Mouse (Mus musculus): ENCODE data around the gene Mycbpap. TPM values are rescaled to one million over a fixed set of nuclear protein-coding genes. Genes with fewer than 3 reads are reported as not detected.

Gene Mycbpap
- total and polyA plus RNA-seq, 3 experiments, result 0.12 to 0.17 TPM; not detected in 1

GRCm38 (mm10) chr11:94500362-94500761, 21.2 kb downstream of the Mycbpap start:
- H3K27ac ChIP-seq (ENCODE audit: control insufficient read depth, low read depth, low read length), result no peak overlapping the region
- no peaks in the 10 kb centered on the region for H3K9me3 ChIP-seq (replicated peaks; ENCODE audit: insufficient read depth, low read length)
- no peaks in the 10 kb centered on the region for H3K36me3 ChIP-seq (ENCODE audit: control insufficient read depth in 1 of 2, insufficient read depth in 2 of 2, low read length in 2 of 2)
- TF ChIP-seq TBP (IDR thresholded peaks at IDR 0.05; ENCODE audit: low read depth, low read length), result no peak
- no peaks in the 10 kb centered on the region for H3K79me2 ChIP-seq (ENCODE audit: control insufficient read depth, insufficient read depth, low read length, poor library complexity)
- H3K4me3 ChIP-seq (ENCODE audit: control insufficient read depth in 1 of 2, insufficient read depth in 1 of 2, low read depth in 2 of 2, low read length in 2 of 2), result no peak overlapping the region
- H3K4me1 ChIP-seq (ENCODE audit: control insufficient read depth in 1 of 2, insufficient read depth in 2 of 2, low read length in 2 of 2), result no peaks in the 10 kb centered on the region
- H3K9ac ChIP-seq (ENCODE audit: control insufficient read depth, low read depth, low read length, poor library complexity, severe bottlenecking), result no peak overlapping the region
- H3K27me3 ChIP-seq (ENCODE audit: control insufficient read depth in 1 of 2, insufficient read depth in 2 of 2, low read length in 2 of 2), result peaks cover 39 to 42% of the 10 kb centered on the region in 2 experiments
- DNase-seq (ENCODE audit: low read depth, low spot score), result no peak

- TF ChIP-seq MYC (IDR thresholded peaks at IDR 0.05; ENCODE audit: low read depth, low read length) (no peak), ZMIZ1 (IDR thresholded peaks at IDR 0.05; ENCODE audit: low read depth, low read length) (no peak), POLR2AphosphoS2 (IDR thresholded peaks at IDR 0.05; ENCODE audit: low read length) (no peak), NRF1 (IDR thresholded peaks at IDR 0.05; ENCODE audit: insufficient read depth, low read depth, low read length, poor library complexity, severe bottlenecking) (no peak), GABPA (IDR thresholded peaks at IDR 0.05; ENCODE audit: low read depth, low read length) (no peak)
- Histone ChIP-seq H3K4me1 (ENCODE audit: control insufficient read depth in 1 of 2, insufficient read depth in 2 of 2, low read length in 2 of 2) (no peaks in the 10 kb centered on the region), H3K27me3 (ENCODE audit: control insufficient read depth in 1 of 2, insufficient read depth in 2 of 2, low read length in 2 of 2) (peaks cover 35 to 40% of the 10 kb centered on the region in 2 experiments), H3K9me3 (replicated peaks; ENCODE audit: insufficient read depth, low read length) (no peaks in the 10 kb centered on the region), H3K4me3 (ENCODE audit: control insufficient read depth in 1 of 2, insufficient read depth in 1 of 2, low read depth in 2 of 2, low read length in 2 of 2) (no peak within 1 kb of the TSS), H3K79me2 (ENCODE audit: control insufficient read depth, insufficient read depth, low read length, poor library complexity) (no peaks in the 10 kb centered on the region), H3K36me3 (ENCODE audit: control insufficient read depth in 1 of 2, insufficient read depth in 2 of 2, low read length in 2 of 2) (no peaks in the 10 kb centered on the region), H3K9ac (ENCODE audit: control insufficient read depth, low read depth, low read length, poor library complexity, severe bottlenecking) (no peak within 1 kb of the TSS), H3K27ac (ENCODE audit: control insufficient read depth, low read depth, low read length) (no peak within 1 kb of the TSS)
- DNase-seq (ENCODE audit: low read depth, low spot score), result no peak
Measured at GRCm38 (mm10) chr11:94499661-94500152, 21.8 kb downstream of the Mycbpap start, which contains the start of gene Epn3. Gene Epn3 (minus strand): TSS chr11:94499974.

GRCm38 (mm10) chr11:94499035-94499434, 22.5 kb downstream of the Mycbpap start:
- Histone ChIP-seq H3K36me3 (ENCODE audit: control insufficient read depth in 1 of 2, insufficient read depth in 2 of 2, low read length in 2 of 2) (no peaks in the 10 kb centered on the region), H3K27me3 (ENCODE audit: control insufficient read depth in 1 of 2, insufficient read depth in 2 of 2, low read length in 2 of 2) (peaks cover 33 to 36% of the 10 kb centered on the region in 2 experiments), H3K79me2 (ENCODE audit: control insufficient read depth, insufficient read depth, low read length, poor library complexity) (no peaks in the 10 kb centered on the region), H3K9me3 (replicated peaks; ENCODE audit: insufficient read depth, low read length) (no peaks in the 10 kb centered on the region), H3K9ac (ENCODE audit: control insufficient read depth, low read depth, low read length, poor library complexity, severe bottlenecking) (no peak overlapping the region), H3K27ac (ENCODE audit: control insufficient read depth, low read depth, low read length) (no peak overlapping the region), H3K4me1 (ENCODE audit: control insufficient read depth in 1 of 2, insufficient read depth in 2 of 2, low read length in 2 of 2) (no peaks in the 10 kb centered on the region), H3K4me3 (ENCODE audit: control insufficient read depth in 1 of 2, insufficient read depth in 1 of 2, low read depth in 2 of 2, low read length in 2 of 2) (no peak overlapping the region)
- no peak for TF ChIP-seq ZC3H11A (IDR thresholded peaks at IDR 0.05; ENCODE audit: low read depth, low read length)
- no peak for TF ChIP-seq UBTF (IDR thresholded peaks at IDR 0.05; ENCODE audit: borderline replicate concordance, insufficient read depth, low read depth, low read length)
- DNase-seq (ENCODE audit: low read depth, low spot score), result no peak
